Mouse (Mus musculus) limb, embryonic 14.5 days (tissue): ENCODE data around the gene Rimbp3. TPM values are rescaled to one million over a fixed set of nuclear protein-coding genes. Genes with fewer than 3 reads are reported as not detected.

Experiments used
- ATAC-seq: fragments of 200-750 bp; cut with Nextera tagmentation; 2 replicates; pipeline ENCODE4 v1.8.0; 2017; ENCODE audit warnings: low read depth, moderate number of reproducible peaks, moderate TSS enrichment; ENCODE audit not compliant: low FRiP score
- DNase-seq: peaks from one replicate; pipeline ENCODE4 v3.0.0-alpha.2; 2015; ENCODE audit warnings: low spot score
- H3K27ac ChIP-seq: fragments of 300-500 bp; sonication (generic); replicated peaks from 2 replicates; pipeline ENCODE4 v1.5.1; 2014; ENCODE audit warnings: low read depth, mild to moderate bottlenecking, low read length, moderate library complexity, mixed read lengths
- H3K27me3 ChIP-seq: fragments of 300-500 bp; sonication (generic); 2 replicates; pipeline ENCODE4 v1.6.1; 2014; ENCODE audit warnings: low read length, mixed read lengths; ENCODE audit not compliant: control insufficient read depth, insufficient read depth
- H3K36me3 ChIP-seq: fragments of 300-500 bp; sonication (generic); 2 replicates; pipeline ENCODE4 v1.6.1; 2014; ENCODE audit warnings: mild to moderate bottlenecking, low read length, moderate library complexity, mixed read lengths; ENCODE audit not compliant: control insufficient read depth, insufficient read depth
- H3K4me1 ChIP-seq: fragments of 300-500 bp; sonication (generic); 2 replicates; pipeline ENCODE4 v1.6.1; 2014; ENCODE audit warnings: antibody characterized with exemption, low read length, mixed read lengths; ENCODE audit not compliant: control insufficient read depth, insufficient read depth
- H3K4me2 ChIP-seq: fragments of 300-500 bp; sonication (generic); replicated peaks from 2 replicates; pipeline ENCODE4 v1.6.1; 2014; ENCODE audit warnings: low read depth, mild to moderate bottlenecking, low read length, moderate library complexity; ENCODE audit not compliant: severe bottlenecking
- H3K4me3 ChIP-seq: fragments of 300-500 bp; sonication (generic); replicated peaks from 2 replicates; pipeline ENCODE4 v1.5.1; 2014; ENCODE audit warnings: low read length
- H3K9ac ChIP-seq: fragments of 300-500 bp; sonication (generic); 2 replicates; pipeline ENCODE4 v1.6.1; 2014; ENCODE audit warnings: mild to moderate bottlenecking, low read depth, low read length, moderate library complexity; ENCODE audit not compliant: severe bottlenecking
- H3K9me3 ChIP-seq: fragments of 300-500 bp; sonication (generic); 2 replicates; pipeline ENCODE4 v1.6.1; 2016; ENCODE audit warnings: low read length; ENCODE audit not compliant: control insufficient read depth
- POLR2A ChIP-seq: fragments of 200-500 bp; IDR thresholded peaks from 2 replicates; pipeline ENCODE4 v1.8.0; 2012; ENCODE audit warnings: inconsistent platforms, mild to moderate bottlenecking, moderate library complexity, borderline replicate concordance; ENCODE audit not compliant: insufficient read depth, insufficient read length; ENCODE audit errors: extremely low read depth
- WGBS: fragments of 180-500 bp; shearing (Covaris S2); extraction: QIAGEN DNeasy Blood & Tissue Kit; methylation state at CpG from one replicate; pipeline ENCODE4 v1.1.7; 2014; 5-methylcytosine and 5-hydroxymethylcytosine counted together
- polyA plus RNA-seq, 2 experiments: library from polyadenylated mRNA; depleted of rRNA in 1 of 2; stranded (reverse) in 1 of 2; unstranded in 1 of 2; fragments of >200 nt; fragmentation: Nextera tagmentation in 1 of 2; extraction: Ambion mirVana in 1 of 2; gene quantifications; 2 replicates each; pipeline versions ENCODE4 v1.2.1 to v1.2.3; 2012 to 2014

The Rimbp3 gene
- polyA plus RNA-seq, 2 experiments, result 0.21 to 0.26 TPM

- H3K27me3 ChIP-seq, result no peaks in the 10 kb centered on the region
- ATAC-seq, result no peak
- no peaks in the 10 kb centered on the region for H3K9me3 ChIP-seq
- no peak overlapping the region for H3K27ac ChIP-seq
- no peak overlapping the region for H3K4me2 ChIP-seq
- 69% methylated on average over 3 of the region's 3 CpGs for WGBS
- no peak for DNase-seq
- no peak overlapping the region for H3K9ac ChIP-seq
- H3K36me3 ChIP-seq, result peaks cover 16% of the 10 kb centered on the region
- H3K4me1 ChIP-seq, result peaks cover 33% of the 10 kb centered on the region
- no peak for TF ChIP-seq POLR2A
- H3K4me3 ChIP-seq, result no peak overlapping the region
Measured at GRCm38 (mm10) chr16:17252086-17252726, 43.8 kb downstream of the Rimbp3 start.

- no peak overlapping the region for H3K4me2 ChIP-seq
- H3K27ac ChIP-seq, result no peak overlapping the region
- DNase-seq (no peak), ATAC-seq (no peak)
- H3K36me3 ChIP-seq, result peaks cover 23% of the 10 kb centered on the region
- WGBS, result 53% methylated on average over 7 of the region's 7 CpGs
- H3K9me3 ChIP-seq, result no peaks in the 10 kb centered on the region
- H3K4me3 ChIP-seq, result no peak overlapping the region
- no peaks in the 10 kb centered on the region for H3K27me3 ChIP-seq
- H3K4me1 ChIP-seq, result peaks cover 33% of the 10 kb centered on the region
- H3K9ac ChIP-seq, result no peak overlapping the region
- TF ChIP-seq POLR2A, result no peak
Measured at GRCm38 (mm10) chr16:17252841-17253240, 44.4 kb downstream of the Rimbp3 start.

GRCm38 (mm10) chr16:17254005-17254597 is 45.7 kb downstream of the Rimbp3 start:
- no peaks in the 10 kb centered on the region for H3K9me3 ChIP-seq
- H3K27ac ChIP-seq, result no peak overlapping the region
- no peak overlapping the region for H3K9ac ChIP-seq
- no peak overlapping the region for H3K4me3 ChIP-seq
- H3K36me3 ChIP-seq, result peaks cover 35% of the 10 kb centered on the region
- no peaks in the 10 kb centered on the region for H3K27me3 ChIP-seq
- no peak overlapping the region for H3K4me2 ChIP-seq
- H3K4me1 ChIP-seq, result peaks cover 33% of the 10 kb centered on the region
- TF ChIP-seq POLR2A, result no peak
- DNase-seq (no peak), ATAC-seq (no peak)
- 38% methylated on average over 4 of the region's 4 CpGs for WGBS

- Histone ChIP-seq H3K27ac (no peak overlapping the region), H3K36me3 (peaks cover 42% of the 10 kb centered on the region), H3K4me2 (no peak overlapping the region), H3K27me3 (no peaks in the 10 kb centered on the region), H3K4me1 (peaks cover 33% of the 10 kb centered on the region), H3K9me3 (no peaks in the 10 kb centered on the region), H3K4me3 (no peak overlapping the region), H3K9ac (no peak overlapping the region)
- DNase-seq (no peak), ATAC-seq (no peak)
- WGBS, result 50% methylated on average over 2 of the region's 2 CpGs
- TF ChIP-seq POLR2A, result no peak
Measured at GRCm38 (mm10) chr16:17255270-17255669, 46.9 kb downstream of the Rimbp3 start.

- 89% methylated on average over 9 of the region's 9 CpGs for WGBS
- Histone ChIP-seq H3K27ac (no peak overlapping the region), H3K4me2 (no peak overlapping the region), H3K27me3 (no peaks in the 10 kb centered on the region), H3K9ac (no peak overlapping the region), H3K36me3 (peaks cover 46% of the 10 kb centered on the region), H3K9me3 (no peaks in the 10 kb centered on the region), H3K4me3 (no peak overlapping the region), H3K4me1 (peaks cover 20% of the 10 kb centered on the region)
- TF ChIP-seq POLR2A, result no peak
- no peak for ATAC-seq
- DNase-seq, result no peak
Measured at GRCm38 (mm10) chr16:17257359-17257821, 49.0 kb downstream of the Rimbp3 start.

GRCm38 (mm10) chr16:17258917-17259316 is 50.5 kb downstream of the Rimbp3 start:
- ATAC-seq (no peak), DNase-seq (no peak)
- Histone ChIP-seq H3K9ac (no peak overlapping the region), H3K27ac (no peak overlapping the region), H3K9me3 (no peaks in the 10 kb centered on the region), H3K4me3 (no peak overlapping the region), H3K4me1 (peaks cover 5% of the 10 kb centered on the region), H3K36me3 (peaks cover 46% of the 10 kb centered on the region), H3K4me2 (no peak overlapping the region), H3K27me3 (no peaks in the 10 kb centered on the region)
- no peak for TF ChIP-seq POLR2A
- 95% methylated on average over 12 of the region's 12 CpGs for WGBS
